Mouse (Mus musculus): Measurements from ENCODE around the gene Sac3d1. TPM values are rescaled to one million over a fixed set of nuclear protein-coding genes. Genes with fewer than 3 reads are reported as not detected.
A peak's percentile ranks its signal among the peaks of the same experiment; 100 is the strongest.

The Sac3d1 gene
- total and polyA plus RNA-seq, 2 experiments: 4.0 to 22.0 TPM

- peaks cover 2% of the 10 kb centered on the region; the same call in 1 of the 2 replicates for H3K36me3 ChIP-seq (ENCODE audit: control insufficient read depth, insufficient read depth, low read length)
- H3K27me3 ChIP-seq (ENCODE audit: control insufficient read depth, insufficient read depth, low read length): no peaks in the 10 kb centered on the region
- 1% methylated on average over 58 of the region's 58 CpGs for WGBS
- H3K4me3 ChIP-seq (ENCODE audit: insufficient read depth, low read depth, low read length): peak within 1 kb of the TSS; percentile 84
- no peak within 1 kb of the TSS; the same call in 1 of the 2 replicates for H3K27ac ChIP-seq (replicated peaks; ENCODE audit: insufficient read depth, low read depth, low read length)
- peak; percentile 91 for DNase-seq (ENCODE audit: extremely low read depth, low read depth, low spot score)
- H3K79me2 ChIP-seq (ENCODE audit: control insufficient read depth, insufficient read depth, low read length): peaks cover 5% of the 10 kb centered on the region; the same call in 1 of the 2 replicates
- TF ChIP-seq CTCF (IDR thresholded peaks at IDR 0.05; ENCODE audit: low read depth, low read length) (no peak), POLR2A (IDR thresholded peaks at IDR 0.05; ENCODE audit: extremely low read depth, insufficient read depth, low read length) (peak; percentile 20; the same call in 1 of the 2 replicates)
- H3K4me1 ChIP-seq (ENCODE audit: control insufficient read depth, insufficient read depth, low read length): peaks cover 4% of the 10 kb centered on the region
- H3K9ac ChIP-seq (ENCODE audit: low read depth, low read length): peak within 1 kb of the TSS; percentile 74
These were observed 33.8 kb downstream of the Sac3d1 start, which contains the start of the genes Zfpl1 and Cdca5 for GRCm38 (mm10) chr19:6084478-6085248. Gene Zfpl1 (minus strand): TSS chr19:6084956. Gene Cdca5 (plus strand): TSS chr19:6084983.

- Histone ChIP-seq H3K9ac (ENCODE audit: low read depth, low read length) (no peak within 1 kb of the TSS), H3K4me1 (ENCODE audit: control insufficient read depth, insufficient read depth, low read length) (peaks cover 4% of the 10 kb centered on the region), H3K27ac (replicated peaks; ENCODE audit: insufficient read depth, low read depth, low read length) (no peak within 1 kb of the TSS), H3K79me2 (ENCODE audit: control insufficient read depth, insufficient read depth, low read length) (peaks cover 5% of the 10 kb centered on the region; the same call in 1 of the 2 replicates), H3K4me3 (ENCODE audit: insufficient read depth, low read depth, low read length) (no peak within 1 kb of the TSS), H3K36me3 (ENCODE audit: control insufficient read depth, insufficient read depth, low read length) (peaks cover 2% of the 10 kb centered on the region; the same call in 1 of the 2 replicates), H3K27me3 (ENCODE audit: control insufficient read depth, insufficient read depth, low read length) (no peaks in the 10 kb centered on the region)
- DNase-seq (ENCODE audit: extremely low read depth, low read depth, low spot score): no peak
- TF ChIP-seq POLR2A (IDR thresholded peaks at IDR 0.05; ENCODE audit: extremely low read depth, insufficient read depth, low read length) (no peak), CTCF (IDR thresholded peaks at IDR 0.05; ENCODE audit: low read depth, low read length) (no peak)
- 91% methylated on average over 9 of the region's 9 CpGs for WGBS
These were observed 36.3 kb downstream of the Sac3d1 start, which contains the start of gene Gm28374 for GRCm38 (mm10) chr19:6082156-6082555. Gene Gm28374 (minus strand): TSS chr19:6082256.

GRCm38 (mm10) chr19:6079983-6080480 lies 38.4 kb downstream of the Sac3d1 start, which contains the start of gene Tmem262:
Gene Tmem262 (plus strand): TSS chr19:6080033.
- Histone ChIP-seq H3K27ac (replicated peaks; ENCODE audit: insufficient read depth, low read depth, low read length) (no peak within 1 kb of the TSS), H3K9ac (ENCODE audit: low read depth, low read length) (no peak within 1 kb of the TSS), H3K79me2 (ENCODE audit: control insufficient read depth, insufficient read depth, low read length) (peaks cover 11% of the 10 kb centered on the region; the same call in 1 of the 2 replicates), H3K27me3 (ENCODE audit: control insufficient read depth, insufficient read depth, low read length) (no peaks in the 10 kb centered on the region), H3K4me3 (ENCODE audit: insufficient read depth, low read depth, low read length) (no peak within 1 kb of the TSS), H3K4me1 (ENCODE audit: control insufficient read depth, insufficient read depth, low read length) (peaks cover 9% of the 10 kb centered on the region), H3K36me3 (ENCODE audit: control insufficient read depth, insufficient read depth, low read length) (peaks cover 2% of the 10 kb centered on the region; the same call in 1 of the 2 replicates)
- no peak for TF ChIP-seq POLR2A (IDR thresholded peaks at IDR 0.05; ENCODE audit: extremely low read depth, insufficient read depth, low read length)
- no peak for TF ChIP-seq CTCF (IDR thresholded peaks at IDR 0.05; ENCODE audit: low read depth, low read length)
- DNase-seq (ENCODE audit: extremely low read depth, low read depth, low spot score): no peak
- 90% methylated on average over 12 of the region's 12 CpGs for WGBS

GRCm38 (mm10) chr19:6076564-6077393 lies 41.7 kb downstream of the Sac3d1 start, which contains the start of gene Vps51:
Gene Vps51 (minus strand): TSS chr19:6077231.
- TF ChIP-seq CTCF (IDR thresholded peaks at IDR 0.05; ENCODE audit: low read depth, low read length): no peak
- peaks cover 5% of the 10 kb centered on the region for H3K4me1 ChIP-seq (ENCODE audit: control insufficient read depth, insufficient read depth, low read length)
- under 1% methylated on average over 33 of the region's 33 CpGs for WGBS

GRCm38 (mm10) chr19:6073889-6074288 lies 44.6 kb downstream of the Sac3d1 start:
- 90% methylated on average over 5 of the region's 5 CpGs for WGBS
- Histone ChIP-seq H3K27ac (replicated peaks; ENCODE audit: insufficient read depth, low read depth, low read length) (no peak overlapping the region), H3K27me3 (ENCODE audit: control insufficient read depth, insufficient read depth, low read length) (no peaks in the 10 kb centered on the region), H3K9ac (ENCODE audit: low read depth, low read length) (no peak overlapping the region), H3K36me3 (ENCODE audit: control insufficient read depth, insufficient read depth, low read length) (no peaks in the 10 kb centered on the region; the same call in 1 of the 2 replicates), H3K79me2 (ENCODE audit: control insufficient read depth, insufficient read depth, low read length) (peaks cover 6% of the 10 kb centered on the region; the same call in 1 of the 2 replicates), H3K4me3 (ENCODE audit: insufficient read depth, low read depth, low read length) (no peak overlapping the region), H3K4me1 (ENCODE audit: control insufficient read depth, insufficient read depth, low read length) (peaks cover 5% of the 10 kb centered on the region)
- no peak for TF ChIP-seq POLR2A (IDR thresholded peaks at IDR 0.05; ENCODE audit: extremely low read depth, insufficient read depth, low read length)
- no peak for TF ChIP-seq CTCF (IDR thresholded peaks at IDR 0.05; ENCODE audit: low read depth, low read length)
- no peak for DNase-seq (ENCODE audit: extremely low read depth, low read depth, low spot score)

More at GRCm38 (mm10) chr19:6076564-6077393, 41.7 kb downstream of the Sac3d1 start, which contains the start of gene Vps51:
- H3K27me3 ChIP-seq (ENCODE audit: control insufficient read depth, insufficient read depth, low read length): no peaks in the 10 kb centered on the region
- peak; percentile 92 for DNase-seq (ENCODE audit: extremely low read depth, low read depth, low spot score)
- peaks cover 6% of the 10 kb centered on the region; the same call in 1 of the 2 replicates for H3K79me2 ChIP-seq (ENCODE audit: control insufficient read depth, insufficient read depth, low read length)
- no peaks in the 10 kb centered on the region; the same call in 1 of the 2 replicates for H3K36me3 ChIP-seq (ENCODE audit: control insufficient read depth, insufficient read depth, low read length)
- H3K27ac ChIP-seq (replicated peaks; ENCODE audit: insufficient read depth, low read depth, low read length): peak within 1 kb of the TSS; percentile 84
- H3K9ac ChIP-seq (ENCODE audit: low read depth, low read length): peak within 1 kb of the TSS; percentile 79
- H3K4me3 ChIP-seq (ENCODE audit: insufficient read depth, low read depth, low read length): peak within 1 kb of the TSS; percentile 81
